Mouse (Mus musculus) heart, postnatal 0 days (tissue): Measurements from ENCODE around the gene Plch2.

Source experiments
- CTCF ChIP-seq: IDR thresholded peaks from 2 replicates; pipeline ENCODE4 v1.5.1; 2016; ENCODE audit warnings: antibody characterized with exemption, control low read depth, low read depth
- EP300 ChIP-seq: IDR thresholded peaks from 2 replicates; pipeline ENCODE4 v1.6.1; 2016; ENCODE audit warnings: antibody characterized with exemption, low read depth

- TF ChIP-seq CTCF (peak; percentile 64), EP300 (no peak)
Observed at GRCm38 (mm10) chr4:154981530-154981929, 75.1 kb downstream of the Plch2 start.
